Mouse (Mus musculus): ENCODE results near the gene Dock9. TPM values are rescaled to one million over a fixed set of nuclear protein-coding genes. Genes with fewer than 3 reads are reported as not detected.

The Dock9 gene
- polyA plus RNA-seq, 1 experiment: 68.4 TPM

DNA sequence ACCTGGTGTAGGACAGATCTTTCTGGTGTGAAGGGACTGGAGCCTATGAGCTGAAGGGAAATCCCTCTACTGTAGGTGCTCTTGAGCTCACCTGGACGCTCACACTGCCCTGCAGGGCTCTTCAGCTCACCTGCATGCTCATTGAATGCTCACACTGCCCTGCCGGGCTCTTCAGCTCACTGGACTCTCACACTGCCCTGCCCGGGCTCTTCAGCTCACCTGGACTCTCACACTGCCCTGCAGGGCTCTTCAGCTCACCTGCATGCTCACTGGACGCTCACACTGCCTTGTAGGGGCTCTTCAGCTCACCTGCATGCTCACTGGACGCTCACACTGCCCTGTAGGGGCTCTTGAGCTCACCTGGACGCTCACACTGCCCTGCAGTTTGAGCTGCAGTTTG, 247.8 kb downstream of the Dock9 start:
- Histone ChIP-seq H3K27ac (ENCODE audit: insufficient read depth, low read length) (no peak overlapping the region), H3K4me3 (ENCODE audit: insufficient read depth, low read length) (no peak overlapping the region), H3K4me1 (ENCODE audit: control insufficient read depth, insufficient read depth, low read length) (no peaks in the 10 kb centered on the region)
- no peak for TF ChIP-seq CTCF (IDR thresholded peaks at IDR 0.05; ENCODE audit: extremely low read depth, insufficient read depth, low read length)
- TF ChIP-seq POLR2A (IDR thresholded peaks at IDR 0.05; ENCODE audit: extremely low read depth, insufficient read depth, low read length): no peak

DNA sequence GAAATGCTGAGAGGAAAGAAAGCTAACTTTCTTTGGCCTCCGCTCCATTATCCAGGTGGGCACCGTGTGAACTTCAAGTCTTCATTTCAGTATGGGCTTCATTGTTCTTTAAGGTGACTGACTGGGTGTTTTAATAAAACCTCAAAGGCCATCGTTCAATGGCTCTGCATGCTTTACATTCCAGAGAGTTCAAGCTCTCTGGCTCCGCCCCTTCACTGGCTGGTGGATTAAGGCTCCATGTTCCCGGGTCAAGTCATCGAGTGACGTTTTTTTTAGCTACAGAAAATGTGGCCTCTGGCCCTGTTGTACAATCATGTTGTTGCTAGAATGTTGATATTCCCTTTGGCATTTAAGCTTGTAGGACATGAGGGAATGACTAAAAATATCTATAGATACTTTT, 249.9 kb downstream of the Dock9 start:
- Histone ChIP-seq H3K27ac (ENCODE audit: insufficient read depth, low read length) (no peak overlapping the region), H3K4me3 (ENCODE audit: insufficient read depth, low read length) (no peak overlapping the region), H3K4me1 (ENCODE audit: control insufficient read depth, insufficient read depth, low read length) (no peaks in the 10 kb centered on the region)
- TF ChIP-seq POLR2A (IDR thresholded peaks at IDR 0.05; ENCODE audit: extremely low read depth, insufficient read depth, low read length) (no peak), CTCF (IDR thresholded peaks at IDR 0.05; ENCODE audit: extremely low read depth, insufficient read depth, low read length) (no peak)

DNA sequence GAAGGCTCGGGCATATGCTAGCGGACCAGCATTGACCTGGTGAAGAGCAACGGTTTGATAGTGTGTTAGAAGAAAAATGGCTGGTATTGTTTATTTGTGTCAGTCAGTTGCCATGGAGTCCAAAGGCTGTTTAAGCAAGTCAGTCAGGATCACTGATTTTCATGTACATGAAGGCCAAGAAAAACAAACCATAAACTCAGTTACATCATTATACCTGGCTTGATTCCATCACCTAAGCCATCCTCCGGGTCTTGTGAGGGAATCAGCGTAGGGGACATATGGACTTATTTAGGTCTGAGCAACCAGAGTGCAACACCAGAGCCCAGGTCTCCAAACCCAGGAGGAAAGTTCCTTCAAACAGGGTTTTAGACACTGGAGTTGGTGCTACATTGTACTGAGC, 251.0 kb downstream of the Dock9 start:
- no peak for TF ChIP-seq POLR2A (IDR thresholded peaks at IDR 0.05; ENCODE audit: extremely low read depth, insufficient read depth, low read length)

DNA sequence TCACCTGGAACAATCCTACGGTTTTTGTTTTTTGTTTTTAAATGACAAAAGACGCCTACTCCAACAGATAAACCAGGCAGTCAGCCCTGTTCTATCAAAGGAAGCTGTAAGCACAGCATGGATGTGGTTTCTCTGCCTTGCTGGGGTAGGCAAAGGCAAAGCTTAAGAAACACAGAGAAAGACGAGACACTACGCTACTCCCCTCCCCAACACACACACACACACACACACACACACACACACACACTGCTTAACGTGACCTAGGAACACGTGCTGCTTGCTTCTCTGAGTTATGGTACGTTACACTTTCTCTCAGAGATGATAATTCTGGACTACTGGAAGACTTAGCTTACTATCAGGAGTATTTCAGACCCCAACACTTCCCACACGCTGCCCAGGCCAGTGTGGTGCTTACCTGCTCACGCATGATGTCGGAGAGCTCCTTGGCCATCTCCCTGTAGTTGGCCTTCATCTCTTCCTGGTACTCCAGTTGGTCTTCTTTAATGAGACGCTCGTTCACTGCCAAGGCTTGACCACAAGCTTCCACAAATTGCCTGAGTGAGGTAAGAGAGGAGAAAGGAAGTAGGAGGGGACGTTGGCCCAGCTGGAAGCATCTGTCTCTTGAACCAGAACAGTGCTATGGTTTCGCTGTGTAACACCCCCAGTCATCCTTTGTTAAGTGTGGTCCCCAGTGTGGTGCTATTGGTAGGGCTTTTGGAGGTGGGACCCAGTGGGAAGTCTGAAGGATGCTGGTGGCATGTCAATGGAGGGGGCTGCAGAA, 251.9 kb downstream of the Dock9 start:
- TF ChIP-seq POLR2A (IDR thresholded peaks at IDR 0.05; ENCODE audit: extremely low read depth, insufficient read depth, low read length) (no peak), CTCF (IDR thresholded peaks at IDR 0.05; ENCODE audit: extremely low read depth, insufficient read depth, low read length) (no peak)
- H3K4me3 ChIP-seq (ENCODE audit: insufficient read depth, low read length): no peak overlapping the region
- H3K27ac ChIP-seq (ENCODE audit: insufficient read depth, low read length): no peak overlapping the region
- no peaks in the 10 kb centered on the region for H3K4me1 ChIP-seq (ENCODE audit: control insufficient read depth, insufficient read depth, low read length)

More for the DNA sequence above, 251.0 kb downstream of the Dock9 start:
- H3K27ac ChIP-seq (ENCODE audit: insufficient read depth, low read length): no peak overlapping the region
- H3K4me1 ChIP-seq (ENCODE audit: control insufficient read depth, insufficient read depth, low read length): no peaks in the 10 kb centered on the region
- no peak overlapping the region for H3K4me3 ChIP-seq (ENCODE audit: insufficient read depth, low read length)

DNA sequence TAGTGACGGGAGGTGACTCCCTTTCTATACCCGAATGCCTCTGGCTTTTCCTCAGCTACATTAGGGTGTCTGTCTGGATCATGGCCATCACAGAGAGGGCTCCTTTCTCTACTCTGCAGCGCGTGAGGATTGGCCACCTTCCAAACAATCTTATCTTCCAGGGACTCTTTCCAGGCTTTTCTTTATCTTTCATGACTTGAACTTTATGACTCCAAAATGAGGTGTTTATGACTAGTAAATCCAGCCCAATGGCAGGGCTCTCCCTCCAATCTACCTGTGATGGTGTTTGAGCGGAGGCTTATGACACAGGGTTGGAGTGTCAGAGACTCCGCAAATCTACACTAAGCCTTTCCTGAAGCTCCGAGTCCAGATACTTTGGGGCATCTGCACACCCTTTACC, 256.4 kb downstream of the Dock9 start:
- no peak for TF ChIP-seq CTCF (IDR thresholded peaks at IDR 0.05; ENCODE audit: extremely low read depth, insufficient read depth, low read length)
- TF ChIP-seq POLR2A (IDR thresholded peaks at IDR 0.05; ENCODE audit: extremely low read depth, insufficient read depth, low read length): no peak
- H3K27ac ChIP-seq (ENCODE audit: insufficient read depth, low read length): no peak overlapping the region

DNA sequence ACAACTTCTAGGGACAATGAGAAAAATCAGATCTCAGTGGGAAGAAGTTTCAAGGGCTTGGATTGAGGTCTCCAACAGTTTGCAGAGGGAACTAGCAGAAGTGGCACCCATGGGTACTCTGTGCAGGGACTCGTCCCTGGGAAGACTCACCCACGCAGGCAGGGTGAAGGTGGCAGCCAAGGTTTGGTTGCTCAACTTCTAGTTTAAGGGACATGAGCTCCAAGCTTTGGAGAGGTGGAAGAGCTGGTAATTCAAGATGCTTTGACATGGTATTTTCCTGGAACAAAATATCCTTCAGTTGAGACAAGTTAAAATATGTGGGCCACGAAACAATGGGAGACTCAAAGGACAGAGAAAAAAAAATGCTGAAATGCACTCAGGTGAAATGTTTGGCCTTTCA, 263.1 kb downstream of the Dock9 start:
- TF ChIP-seq CTCF (IDR thresholded peaks at IDR 0.05; ENCODE audit: extremely low read depth, insufficient read depth, low read length) (no peak), POLR2A (IDR thresholded peaks at IDR 0.05; ENCODE audit: extremely low read depth, insufficient read depth, low read length) (no peak)
- H3K4me3 ChIP-seq (ENCODE audit: insufficient read depth, low read length): no peak overlapping the region

More for the DNA sequence above, 256.4 kb downstream of the Dock9 start:
- no peaks in the 10 kb centered on the region for H3K4me1 ChIP-seq (ENCODE audit: control insufficient read depth, insufficient read depth, low read length)
- no peak overlapping the region for H3K4me3 ChIP-seq (ENCODE audit: insufficient read depth, low read length)

DNA sequence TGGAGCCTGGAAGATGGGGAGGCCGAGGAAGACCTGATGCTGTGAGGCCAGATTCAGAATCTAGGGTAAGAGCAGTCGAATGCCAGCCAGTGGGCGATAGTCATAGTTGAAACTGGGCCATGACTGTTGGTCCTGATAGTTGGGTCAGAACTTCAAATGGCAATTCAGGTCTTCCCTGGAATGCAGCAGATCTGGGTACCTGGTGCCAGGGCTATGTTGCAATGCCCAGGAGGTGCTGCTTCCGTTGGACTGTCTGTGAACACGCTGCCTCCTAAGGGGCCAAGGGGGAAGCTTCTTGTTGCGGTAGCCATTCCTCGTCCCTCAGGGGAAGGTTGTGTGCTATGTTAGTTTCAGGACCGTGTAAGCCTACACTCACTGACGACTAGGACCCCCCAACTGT, 266.8 kb downstream of the Dock9 start:
- Histone ChIP-seq H3K4me1 (ENCODE audit: control insufficient read depth, insufficient read depth, low read length) (no peaks in the 10 kb centered on the region), H3K4me3 (ENCODE audit: insufficient read depth, low read length) (no peak overlapping the region), H3K27ac (ENCODE audit: insufficient read depth, low read length) (no peak overlapping the region)
- TF ChIP-seq POLR2A (IDR thresholded peaks at IDR 0.05; ENCODE audit: extremely low read depth, insufficient read depth, low read length): no peak
- TF ChIP-seq CTCF (IDR thresholded peaks at IDR 0.05; ENCODE audit: extremely low read depth, insufficient read depth, low read length): no peak

More for the DNA sequence above, 263.1 kb downstream of the Dock9 start:
- Histone ChIP-seq H3K27ac (ENCODE audit: insufficient read depth, low read length) (no peak overlapping the region), H3K4me1 (ENCODE audit: control insufficient read depth, insufficient read depth, low read length) (no peaks in the 10 kb centered on the region)

DNA sequence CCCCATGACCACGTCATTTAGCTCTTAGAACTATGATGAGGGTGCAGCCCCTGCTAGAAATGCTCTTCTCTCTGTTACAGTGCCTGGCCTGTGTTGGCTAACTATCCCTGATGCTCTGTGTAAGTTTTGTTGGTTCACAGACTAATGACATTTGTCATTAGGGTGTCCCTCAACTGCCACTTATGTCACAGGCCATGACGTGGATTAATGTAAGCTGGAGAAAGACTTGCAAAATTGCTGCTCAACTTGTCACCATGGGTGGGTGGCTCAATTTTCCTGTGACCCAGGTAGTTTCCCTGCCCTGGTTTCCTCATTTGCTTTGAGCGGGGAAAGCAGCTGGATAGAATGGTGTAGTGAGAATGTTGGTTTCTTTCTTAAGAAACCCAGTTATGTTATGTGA, 269.8 kb downstream of the Dock9 start:
- H3K4me1 ChIP-seq (ENCODE audit: control insufficient read depth, insufficient read depth, low read length): no peaks in the 10 kb centered on the region
- no peak overlapping the region for H3K4me3 ChIP-seq (ENCODE audit: insufficient read depth, low read length)
- TF ChIP-seq POLR2A (IDR thresholded peaks at IDR 0.05; ENCODE audit: extremely low read depth, insufficient read depth, low read length): no peak
- TF ChIP-seq CTCF (IDR thresholded peaks at IDR 0.05; ENCODE audit: extremely low read depth, insufficient read depth, low read length): no peak
- H3K27ac ChIP-seq (ENCODE audit: insufficient read depth, low read length): no peak overlapping the region

DNA sequence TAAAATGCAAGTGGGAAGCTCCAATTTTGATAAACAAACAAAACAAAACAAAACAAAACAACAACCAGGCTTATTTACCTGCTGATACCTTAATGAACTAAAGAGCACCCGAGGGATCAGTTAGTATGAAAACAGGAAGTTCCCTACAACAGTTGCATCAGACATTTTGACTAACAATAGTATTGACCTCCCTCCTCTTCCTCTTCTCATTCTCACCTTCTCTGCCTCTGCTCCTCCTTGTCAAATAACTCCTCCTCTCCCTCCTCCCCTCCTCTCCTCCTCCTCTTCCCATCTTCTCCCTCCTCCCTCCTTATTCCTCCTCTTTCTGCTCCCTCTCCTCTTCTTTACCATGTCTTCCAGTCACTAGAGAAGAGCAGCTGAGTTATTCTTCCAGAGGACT, 270.4 kb downstream of the Dock9 start:
- H3K4me1 ChIP-seq (ENCODE audit: control insufficient read depth, insufficient read depth, low read length): no peaks in the 10 kb centered on the region
- no peak overlapping the region for H3K27ac ChIP-seq (ENCODE audit: insufficient read depth, low read length)
- no peak overlapping the region for H3K4me3 ChIP-seq (ENCODE audit: insufficient read depth, low read length)
- no peak for TF ChIP-seq POLR2A (IDR thresholded peaks at IDR 0.05; ENCODE audit: extremely low read depth, insufficient read depth, low read length)
- TF ChIP-seq CTCF (IDR thresholded peaks at IDR 0.05; ENCODE audit: extremely low read depth, insufficient read depth, low read length): no peak

DNA sequence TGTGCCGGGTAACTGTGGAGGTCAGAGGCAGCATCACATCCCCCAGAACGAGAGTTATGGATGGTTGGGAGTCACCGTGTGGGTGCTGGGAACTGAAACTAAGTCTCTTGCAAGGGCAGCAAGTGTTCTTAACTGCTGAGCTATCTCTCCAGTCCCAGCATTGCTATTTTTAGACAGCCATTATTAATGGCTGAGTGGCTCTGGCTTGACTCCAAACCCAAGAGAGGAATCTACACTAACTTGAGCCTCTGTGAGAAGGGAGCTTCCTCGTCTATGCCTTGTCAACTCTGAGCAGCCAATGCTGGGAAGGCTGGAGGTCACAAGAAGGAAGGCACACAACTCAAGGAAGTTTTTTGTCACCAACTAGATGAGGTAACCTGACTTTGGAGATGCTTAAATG, 275.9 kb downstream of the Dock9 start:
- TF ChIP-seq CTCF (IDR thresholded peaks at IDR 0.05; ENCODE audit: extremely low read depth, insufficient read depth, low read length) (no peak), POLR2A (IDR thresholded peaks at IDR 0.05; ENCODE audit: extremely low read depth, insufficient read depth, low read length) (no peak)
- H3K27ac ChIP-seq (ENCODE audit: insufficient read depth, low read length): no peak overlapping the region
- no peak overlapping the region for H3K4me3 ChIP-seq (ENCODE audit: insufficient read depth, low read length)
- no peaks in the 10 kb centered on the region for H3K4me1 ChIP-seq (ENCODE audit: control insufficient read depth, insufficient read depth, low read length)

All from cortical plate, adult 2 months (tissue).